Mouse (Mus musculus): Measurements from ENCODE around the gene Nt5c1a. TPM values are rescaled to one million over a fixed set of nuclear protein-coding genes. Genes with fewer than 3 reads are reported as not detected.
A peak's percentile ranks its signal among the peaks of the same experiment; 100 is the strongest.

The Nt5c1a gene
- polyA plus RNA-seq, 1 experiment from 2014 or later, result not detected

GRCm38 (mm10) chr4:123232841-123233240 lies 31.5 kb downstream of the Nt5c1a start:
- no peaks in the 10 kb centered on the region for H3K4me1 ChIP-seq (replicated peaks)
- no peak overlapping the region for H3K9ac ChIP-seq
- no peak overlapping the region for H3K4me3 ChIP-seq (replicated peaks)
- no peaks in the 10 kb centered on the region for H3K9me3 ChIP-seq (replicated peaks)
- no peak overlapping the region for H3K4me2 ChIP-seq
- ATAC-seq (ENCODE audit: insufficient read depth), result no peak
- no peak overlapping the region for H3K27ac ChIP-seq (replicated peaks)
- 29% methylated on average over 3 of the region's 3 CpGs for WGBS (ENCODE audit: insufficient replicate concordance)
- peaks cover 79% of the 10 kb centered on the region for H3K27me3 ChIP-seq
- H3K36me3 ChIP-seq (replicated peaks), result no peaks in the 10 kb centered on the region

- no peak within 1 kb of the TSS for H3K9ac ChIP-seq
- no peaks in the 10 kb centered on the region for H3K9me3 ChIP-seq (replicated peaks)
- peak; percentile 51 for ATAC-seq (ENCODE audit: insufficient read depth)
- 3% methylated on average over 52 of the region's 52 CpGs for WGBS (ENCODE audit: insufficient replicate concordance)
- H3K27me3 ChIP-seq, result peaks cover 85% of the 10 kb centered on the region
- no peaks in the 10 kb centered on the region for H3K36me3 ChIP-seq (replicated peaks)
- peak within 1 kb of the TSS; percentile 41 for H3K4me3 ChIP-seq (replicated peaks)
- peak within 1 kb of the TSS; percentile 58 for H3K4me2 ChIP-seq
- no peak within 1 kb of the TSS for H3K27ac ChIP-seq (replicated peaks)
- no peaks in the 10 kb centered on the region for H3K4me1 ChIP-seq (replicated peaks)
Measured at GRCm38 (mm10) chr4:123233492-123234084, 32.3 kb downstream of the Nt5c1a start, which contains the start of gene Heyl. Heyl (plus strand) TSS chr4:123233556.

GRCm38 (mm10) chr4:123235835-123236430 lies 34.6 kb downstream of the Nt5c1a start:
- Histone ChIP-seq H3K4me2 (no peak overlapping the region), H3K36me3 (replicated peaks) (no peaks in the 10 kb centered on the region), H3K4me1 (replicated peaks) (peaks cover 3% of the 10 kb centered on the region; the same call in 1 of the 2 replicates), H3K9me3 (replicated peaks) (no peaks in the 10 kb centered on the region), H3K9ac (no peak overlapping the region), H3K27ac (replicated peaks) (no peak overlapping the region), H3K27me3 (peaks cover 96% of the 10 kb centered on the region), H3K4me3 (replicated peaks) (no peak overlapping the region)
- WGBS (ENCODE audit: insufficient replicate concordance), result 64% methylated on average over 9 of the region's 9 CpGs
- ATAC-seq (ENCODE audit: insufficient read depth), result no peak

- H3K36me3 ChIP-seq (replicated peaks), result no peaks in the 10 kb centered on the region
- ATAC-seq (ENCODE audit: insufficient read depth), result no peak
- no peak overlapping the region for H3K4me3 ChIP-seq (replicated peaks)
- H3K4me1 ChIP-seq (replicated peaks), result peaks cover 3% of the 10 kb centered on the region; the same call in 1 of the 2 replicates
- H3K27me3 ChIP-seq, result peaks cover 100% of the 10 kb centered on the region
- 50% methylated on average over 13 of the region's 13 CpGs for WGBS (ENCODE audit: insufficient replicate concordance)
- no peak overlapping the region for H3K9ac ChIP-seq
- no peaks in the 10 kb centered on the region for H3K9me3 ChIP-seq (replicated peaks)
- H3K4me2 ChIP-seq, result no peak overlapping the region
- no peak overlapping the region for H3K27ac ChIP-seq (replicated peaks)
Measured at GRCm38 (mm10) chr4:123236431-123237031, 35.2 kb downstream of the Nt5c1a start.

DNA sequence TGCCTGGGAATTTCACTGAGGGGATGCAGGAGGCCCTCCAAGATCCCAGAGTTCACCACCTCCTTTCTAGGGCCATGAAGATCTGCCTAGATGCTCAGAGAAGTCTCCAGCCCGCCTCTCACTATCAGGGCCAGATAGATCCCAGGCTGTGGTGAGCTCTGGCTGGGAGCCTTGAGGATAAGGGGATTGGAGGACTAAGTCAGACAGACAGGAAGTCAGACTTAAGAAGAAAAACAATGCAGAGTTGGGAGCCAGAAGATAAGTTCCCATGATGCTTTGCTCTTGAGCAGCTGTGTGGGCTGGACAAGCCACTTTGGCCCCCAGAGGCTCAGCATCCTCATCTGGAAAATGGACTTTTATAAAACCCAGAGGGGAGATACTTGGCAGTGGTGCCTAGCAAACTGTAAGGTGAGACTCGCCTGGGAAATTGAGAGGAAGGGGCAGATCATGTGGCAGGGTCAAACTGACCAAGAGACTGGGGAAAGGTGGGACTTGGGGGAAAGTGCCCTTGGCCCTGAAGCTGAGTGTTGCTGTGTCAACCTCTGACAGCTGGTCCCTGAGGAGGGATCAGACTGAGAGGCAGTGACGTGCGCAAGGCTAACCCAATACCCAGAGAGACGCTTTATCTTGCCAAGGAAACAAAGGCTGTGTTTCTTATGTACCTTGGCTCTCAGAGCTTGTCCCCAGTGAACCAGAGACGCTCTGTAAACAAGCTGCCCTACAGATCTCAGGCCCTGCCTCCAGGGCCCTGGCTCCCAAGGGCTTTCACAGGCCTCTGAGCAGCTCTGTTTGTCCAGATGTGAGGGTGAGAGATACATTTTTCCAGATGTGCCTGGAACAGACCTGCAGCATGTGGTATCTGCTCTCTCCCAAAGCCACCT lies 36.3 kb downstream of the Nt5c1a start:
- Histone ChIP-seq H3K4me1 (replicated peaks) (peaks cover 3% of the 10 kb centered on the region; the same call in 1 of the 2 replicates), H3K9ac (no peak overlapping the region), H3K4me2 (no peak overlapping the region), H3K27ac (replicated peaks) (no peak overlapping the region), H3K27me3 (peaks cover 99% of the 10 kb centered on the region), H3K9me3 (replicated peaks) (no peaks in the 10 kb centered on the region), H3K36me3 (replicated peaks) (no peaks in the 10 kb centered on the region), H3K4me3 (replicated peaks) (no peak overlapping the region)
- ATAC-seq (ENCODE audit: insufficient read depth), result no peak
- 55% methylated on average over 6 of the region's 6 CpGs for WGBS (ENCODE audit: insufficient replicate concordance)

DNA sequence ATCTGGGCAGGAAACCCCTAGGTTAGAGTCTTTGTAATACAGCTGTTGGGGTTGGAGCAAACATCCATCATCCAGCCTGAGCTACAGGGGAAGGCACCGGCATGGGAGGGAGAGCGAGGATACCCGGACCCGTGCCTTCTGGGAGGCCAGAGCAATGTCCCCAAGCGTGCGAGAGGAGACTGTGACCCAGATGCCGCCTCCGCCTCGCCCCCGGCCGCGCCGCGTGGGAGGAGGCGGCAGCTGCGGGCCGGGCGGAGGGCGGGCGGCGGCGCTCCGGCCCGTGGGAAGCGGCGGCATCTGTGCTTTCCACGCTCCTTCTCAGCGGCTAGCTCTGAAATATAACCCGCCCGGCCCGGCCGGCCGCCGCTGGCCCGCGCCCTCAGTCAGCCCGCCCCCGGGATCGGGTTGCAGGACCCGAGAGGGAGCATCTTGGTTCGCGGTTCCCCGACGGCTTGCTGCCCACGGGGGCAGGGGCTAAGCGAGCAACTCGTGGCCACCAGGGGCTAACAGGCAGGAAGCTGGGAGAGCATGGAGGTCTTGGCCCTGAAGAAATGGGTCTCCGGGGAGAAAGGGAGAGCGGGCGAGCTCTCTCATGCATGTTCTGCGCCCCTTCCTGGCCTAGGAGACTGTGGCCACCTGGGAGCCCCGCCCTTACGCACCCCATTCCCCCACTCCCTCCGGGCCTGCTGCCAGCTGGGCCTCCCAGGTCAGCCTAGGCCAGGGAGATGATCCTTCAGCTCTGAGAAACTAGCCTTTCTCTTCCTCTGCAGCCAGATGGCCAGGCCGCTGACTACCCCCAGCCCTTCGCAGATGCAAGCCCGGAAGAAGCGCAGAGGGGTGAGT lies 38.3 kb downstream of the Nt5c1a start:
- Histone ChIP-seq H3K9ac (no peak overlapping the region), H3K27me3 (peaks cover 95% of the 10 kb centered on the region), H3K4me2 (peak overlapping the region; percentile 45), H3K36me3 (replicated peaks) (no peaks in the 10 kb centered on the region), H3K27ac (replicated peaks) (no peak overlapping the region), H3K9me3 (replicated peaks) (no peaks in the 10 kb centered on the region), H3K4me3 (replicated peaks) (0 out of 2 replicates have a peak overlapping the region, but pooled peaks have one; percentile 14), H3K4me1 (replicated peaks) (peaks cover 3% of the 10 kb centered on the region; the same call in 1 of the 2 replicates)
- 9% methylated on average over 58 of the region's 58 CpGs for WGBS (ENCODE audit: insufficient replicate concordance)
- ATAC-seq (ENCODE audit: insufficient read depth), result no peak; the same call in 1 of the 2 replicates

DNA sequence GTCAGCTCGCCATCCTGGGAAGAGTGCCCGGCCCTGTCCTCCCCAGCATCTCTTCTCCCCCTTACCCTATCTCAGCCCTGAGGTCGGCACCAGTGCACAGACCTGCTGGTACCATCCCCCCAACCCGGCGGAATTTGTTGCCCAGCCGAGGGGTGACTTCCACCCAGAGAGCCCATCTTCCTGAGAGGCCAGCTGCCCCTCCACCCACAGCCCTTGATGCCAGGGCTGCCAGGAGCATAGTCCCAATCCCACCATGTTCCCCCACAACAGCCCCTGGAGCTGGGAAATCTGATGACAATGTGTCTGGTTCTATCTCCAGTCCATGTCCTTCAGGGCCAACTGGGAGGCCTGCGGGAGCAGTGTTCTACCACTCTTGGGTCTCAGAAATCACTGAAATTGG lies 44.9 kb downstream of the Nt5c1a start:
- H3K4me3 ChIP-seq (replicated peaks), result no peak overlapping the region
- peaks cover 28% of the 10 kb centered on the region for H3K27me3 ChIP-seq
- WGBS (ENCODE audit: insufficient replicate concordance), result 61% methylated on average over 7 of the region's 7 CpGs
- no peaks in the 10 kb centered on the region for H3K36me3 ChIP-seq (replicated peaks)
- H3K4me2 ChIP-seq, result no peak overlapping the region
- H3K9me3 ChIP-seq (replicated peaks), result no peaks in the 10 kb centered on the region
- ATAC-seq (ENCODE audit: insufficient read depth), result no peak
- H3K4me1 ChIP-seq (replicated peaks), result no peaks in the 10 kb centered on the region
- H3K27ac ChIP-seq (replicated peaks), result no peak overlapping the region
- H3K9ac ChIP-seq, result no peak overlapping the region

GRCm38 (mm10) chr4:123246651-123247050 lies 45.3 kb downstream of the Nt5c1a start:
- Histone ChIP-seq H3K9me3 (replicated peaks) (no peaks in the 10 kb centered on the region), H3K4me2 (no peak overlapping the region), H3K36me3 (replicated peaks) (no peaks in the 10 kb centered on the region), H3K4me3 (replicated peaks) (no peak overlapping the region), H3K27me3 (peaks cover 24% of the 10 kb centered on the region), H3K4me1 (replicated peaks) (no peaks in the 10 kb centered on the region), H3K9ac (no peak overlapping the region), H3K27ac (replicated peaks) (no peak overlapping the region)
- ATAC-seq (ENCODE audit: insufficient read depth), result no peak
- whole genome bisulfite sequencing (ENCODE audit: insufficient replicate concordance), result 59% methylated on average over 5 of the region's 5 CpGs

GRCm38 (mm10) chr4:123247147-123247880 lies 46.0 kb downstream of the Nt5c1a start:
- ATAC-seq (ENCODE audit: insufficient read depth), result no peak
- H3K4me1 ChIP-seq (replicated peaks), result no peaks in the 10 kb centered on the region
- H3K9ac ChIP-seq, result no peak overlapping the region
- no peak overlapping the region for H3K4me2 ChIP-seq
- H3K27me3 ChIP-seq, result peaks cover 18% of the 10 kb centered on the region
- 60% methylated on average over 7 of the region's 7 CpGs for WGBS (ENCODE audit: insufficient replicate concordance)
- H3K36me3 ChIP-seq (replicated peaks), result no peaks in the 10 kb centered on the region
- H3K4me3 ChIP-seq (replicated peaks), result no peak overlapping the region
- no peaks in the 10 kb centered on the region for H3K9me3 ChIP-seq (replicated peaks)
- no peak overlapping the region for H3K27ac ChIP-seq (replicated peaks)
